Mouse (Mus musculus) intestine, postnatal 0 days (tissue): ENCODE results near the gene Cdk5rap3. TPM values are rescaled to one million over a fixed set of nuclear protein-coding genes. Genes with fewer than 3 reads are reported as not detected.
A peak's percentile ranks its signal among the peaks of the same experiment; 100 is the strongest.

Source experiments
- ATAC-seq: fragments of 200-750 bp; cut with Nextera tagmentation; 2 replicates; pipeline ENCODE4 v1.8.0; 2017; ENCODE audit warnings: mild to moderate bottlenecking, moderate TSS enrichment, moderate library complexity
- H3K27ac ChIP-seq: fragments of 300-500 bp; sonication (generic); 2 replicates; pipeline ENCODE4 v1.5.1; 2014; ENCODE audit warnings: mild to moderate bottlenecking, low read depth, low read length, moderate library complexity
- H3K27me3 ChIP-seq: fragments of 300-500 bp; sonication (generic); replicated peaks from 2 replicates; pipeline ENCODE4 v1.6.1; 2014; ENCODE audit warnings: low read length, mixed read lengths; ENCODE audit not compliant: control insufficient read depth, insufficient read depth
- H3K36me3 ChIP-seq: fragments of 300-500 bp; sonication (generic); 2 replicates; pipeline ENCODE4 v1.6.1; 2014; ENCODE audit warnings: mild to moderate bottlenecking, moderate library complexity; ENCODE audit not compliant: control insufficient read depth, insufficient read depth
- H3K4me1 ChIP-seq: fragments of 300-500 bp; sonication (generic); replicated peaks from 2 replicates; pipeline ENCODE4 v1.6.1; 2014; ENCODE audit warnings: antibody characterized with exemption, low read length, mixed read lengths; ENCODE audit not compliant: control insufficient read depth, insufficient read depth
- H3K4me2 ChIP-seq: fragments of 300-500 bp; sonication (generic); replicated peaks from 2 replicates; pipeline ENCODE4 v1.6.1; 2014; ENCODE audit warnings: low read depth, mild to moderate bottlenecking, moderate library complexity
- H3K4me3 ChIP-seq: fragments of 300-500 bp; sonication (generic); 2 replicates; pipeline ENCODE4 v1.5.1; 2014; ENCODE audit warnings: low read depth, low read length
- H3K9ac ChIP-seq: fragments of 300-500 bp; sonication (generic); 2 replicates; pipeline ENCODE4 v1.6.1; 2014; ENCODE audit warnings: mild to moderate bottlenecking, low read depth, low read length
- H3K9me3 ChIP-seq: fragments of 300-500 bp; sonication (generic); 2 replicates; pipeline ENCODE4 v1.6.1; 2016; ENCODE audit warnings: mixed run types; ENCODE audit not compliant: control insufficient read depth
- CTCF ChIP-seq: sonication (generic); IDR thresholded peaks from 2 replicates; pipeline ENCODE4 v1.5.1; 2016; ENCODE audit warnings: low read depth, mild to moderate bottlenecking, control low read depth, antibody characterized with exemption, moderate library complexity
- WGBS: fragments of 180-500 bp; shearing (Covaris S2); extraction: QIAGEN DNeasy Blood & Tissue Kit; methylation state at CpG from one replicate; pipeline ENCODE4 v1.1.7; 2014; 5-methylcytosine and 5-hydroxymethylcytosine counted together
- polyA plus RNA-seq: library from polyadenylated mRNA; unstranded; fragments of >200 nt; fragmentation: Nextera tagmentation; extraction: Ambion mirVana; gene quantifications from 2 replicates; pipeline ENCODE4 v1.2.1, GENCODE M21; 2015

Cdk5rap3 gene
- polyA plus RNA-seq, 1 experiment from 2014 or later: 64.1 TPM

- 5% methylated on average over 13 of the region's 13 CpGs for WGBS
- Histone ChIP-seq H3K4me2 (peak overlapping the region; percentile 64), H3K9ac (peak overlapping the region; percentile 64), H3K36me3 (no peaks in the 10 kb centered on the region), H3K27me3 (no peaks in the 10 kb centered on the region), H3K4me3 (peak overlapping the region; percentile 49), H3K9me3 (no peaks in the 10 kb centered on the region), H3K4me1 (0 out of 2 replicates have a peak, but pooled peaks cover 8% of the 10 kb centered on the region), H3K27ac (peak overlapping the region; percentile 93)
- no peak for TF ChIP-seq CTCF
- peak; percentile 80 for ATAC-seq
These were observed 12.9 kb upstream of the Cdk5rap3 start for GRCm38 (mm10) chr11:96929096-96929765.

GRCm38 (mm10) chr11:96928691-96929090, 12.4 kb upstream of the Cdk5rap3 start:
- peak; percentile 68 for ATAC-seq
- peak overlapping the region; percentile 64 for H3K9ac ChIP-seq
- peak overlapping the region; percentile 93 for H3K27ac ChIP-seq
- no peaks in the 10 kb centered on the region for H3K27me3 ChIP-seq
- no peaks in the 10 kb centered on the region for H3K9me3 ChIP-seq
- 0 out of 2 replicates have a peak, but pooled peaks cover 8% of the 10 kb centered on the region for H3K4me1 ChIP-seq
- WGBS: 2% methylated on average over 5 of the region's 5 CpGs
- no peak for TF ChIP-seq CTCF
- H3K36me3 ChIP-seq: no peaks in the 10 kb centered on the region
- H3K4me3 ChIP-seq: peak overlapping the region; percentile 49
- H3K4me2 ChIP-seq: peak overlapping the region; percentile 64

- H3K27ac ChIP-seq: peak within 1 kb of the TSS; percentile 93
- no peak for ATAC-seq
- TF ChIP-seq CTCF: no peak
- H3K4me3 ChIP-seq: peak within 1 kb of the TSS; percentile 49
- no peaks in the 10 kb centered on the region for H3K27me3 ChIP-seq
- H3K36me3 ChIP-seq: no peaks in the 10 kb centered on the region
- H3K9me3 ChIP-seq: no peaks in the 10 kb centered on the region
- peak within 1 kb of the TSS; percentile 64 for H3K4me2 ChIP-seq
- 26% methylated on average over 2 of the region's 2 CpGs for WGBS
- 0 out of 2 replicates have a peak, but pooled peaks cover 8% of the 10 kb centered on the region for H3K4me1 ChIP-seq
- H3K9ac ChIP-seq: peak within 1 kb of the TSS; percentile 64
These were observed 11.8 kb upstream of the Cdk5rap3 start, which contains the start of gene Prr15l for GRCm38 (mm10) chr11:96928088-96928487. Gene Prr15l (plus strand): TSS chr11:96928104.

- H3K4me3 ChIP-seq: no peak overlapping the region
- no peak for ATAC-seq
- no peak overlapping the region for H3K9ac ChIP-seq
- no peaks in the 10 kb centered on the region for H3K9me3 ChIP-seq
- H3K4me1 ChIP-seq: 0 out of 2 replicates have a peak, but pooled peaks cover 5% of the 10 kb centered on the region
- no peaks in the 10 kb centered on the region for H3K27me3 ChIP-seq
- no peaks in the 10 kb centered on the region for H3K36me3 ChIP-seq
- no peak overlapping the region for H3K4me2 ChIP-seq
- TF ChIP-seq CTCF: no peak
- 68% methylated on average over 5 of the region's 5 CpGs for WGBS
- H3K27ac ChIP-seq: peak overlapping the region; percentile 94
These were observed 10.3 kb upstream of the Cdk5rap3 start for GRCm38 (mm10) chr11:96926587-96926986.

- Histone ChIP-seq H3K4me2 (no peak overlapping the region), H3K4me1 (0 out of 2 replicates have a peak, but pooled peaks cover 5% of the 10 kb centered on the region), H3K27me3 (no peaks in the 10 kb centered on the region), H3K36me3 (no peaks in the 10 kb centered on the region), H3K9ac (no peak overlapping the region), H3K9me3 (no peaks in the 10 kb centered on the region), H3K4me3 (no peak overlapping the region), H3K27ac (peak overlapping the region; percentile 94)
- no peak for TF ChIP-seq CTCF
- peak; percentile 74 for ATAC-seq
- 45% methylated on average over 12 of the region's 12 CpGs for WGBS
These were observed 9.3 kb upstream of the Cdk5rap3 start for GRCm38 (mm10) chr11:96925469-96926148.

GRCm38 (mm10) chr11:96924861-96925260, 8.6 kb upstream of the Cdk5rap3 start:
- ATAC-seq: no peak
- Histone ChIP-seq H3K9ac (no peak overlapping the region), H3K27me3 (no peaks in the 10 kb centered on the region), H3K36me3 (no peaks in the 10 kb centered on the region), H3K4me1 (0 out of 2 replicates have a peak, but pooled peaks cover 5% of the 10 kb centered on the region), H3K9me3 (no peaks in the 10 kb centered on the region), H3K4me3 (no peak overlapping the region), H3K27ac (peak overlapping the region; percentile 94; the same call in 1 of the 2 replicates), H3K4me2 (no peak overlapping the region)
- WGBS: 73% methylated on average over 11 of the region's 11 CpGs
- no peak for TF ChIP-seq CTCF
